Mouse (Mus musculus) NIH3T3 (cell line): Measurements from ENCODE around the gene Hpca.

ENCODE experiments used
- DNase-seq: peaks from one replicate; pipeline ENCODE4 v3.0.0-alpha.2; 2012; ENCODE audit warnings: low read depth

Hpca gene

DNA sequence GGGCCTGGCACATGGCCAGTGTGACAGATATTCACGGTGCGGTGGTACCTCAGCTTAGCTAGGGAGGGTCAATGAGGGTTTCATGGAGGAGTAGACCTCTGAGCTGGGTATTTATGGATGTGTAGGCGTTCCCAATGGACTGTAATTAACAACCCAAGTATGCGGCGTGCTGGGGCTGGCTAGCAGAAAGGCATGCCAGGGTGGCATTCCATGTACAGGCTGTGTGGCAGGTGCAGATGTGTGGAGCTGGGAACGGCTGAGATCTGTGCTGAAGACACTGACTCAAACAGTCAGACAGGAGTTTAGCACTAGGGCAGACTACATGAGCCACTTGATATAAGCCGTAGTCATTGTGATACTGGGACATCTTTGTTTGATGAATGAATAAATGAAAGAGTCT is 13.2 kb downstream of the Hpca start:
- no peak for DNase-seq

GRCm38 (mm10) chr4:129107348-129107899 is 14.4 kb downstream of the Hpca start:
- no peak for DNase-seq

GRCm38 (mm10) chr4:129106073-129106472 is 15.8 kb downstream of the Hpca start:
- DNase-seq, result no peak

GRCm38 (mm10) chr4:129105356-129105755 is 16.5 kb downstream of the Hpca start, which contains the start of gene Tmem54:
TSS of gene Tmem54 (plus strand) at chr4:129105548.
- no peak for DNase-seq

DNA sequence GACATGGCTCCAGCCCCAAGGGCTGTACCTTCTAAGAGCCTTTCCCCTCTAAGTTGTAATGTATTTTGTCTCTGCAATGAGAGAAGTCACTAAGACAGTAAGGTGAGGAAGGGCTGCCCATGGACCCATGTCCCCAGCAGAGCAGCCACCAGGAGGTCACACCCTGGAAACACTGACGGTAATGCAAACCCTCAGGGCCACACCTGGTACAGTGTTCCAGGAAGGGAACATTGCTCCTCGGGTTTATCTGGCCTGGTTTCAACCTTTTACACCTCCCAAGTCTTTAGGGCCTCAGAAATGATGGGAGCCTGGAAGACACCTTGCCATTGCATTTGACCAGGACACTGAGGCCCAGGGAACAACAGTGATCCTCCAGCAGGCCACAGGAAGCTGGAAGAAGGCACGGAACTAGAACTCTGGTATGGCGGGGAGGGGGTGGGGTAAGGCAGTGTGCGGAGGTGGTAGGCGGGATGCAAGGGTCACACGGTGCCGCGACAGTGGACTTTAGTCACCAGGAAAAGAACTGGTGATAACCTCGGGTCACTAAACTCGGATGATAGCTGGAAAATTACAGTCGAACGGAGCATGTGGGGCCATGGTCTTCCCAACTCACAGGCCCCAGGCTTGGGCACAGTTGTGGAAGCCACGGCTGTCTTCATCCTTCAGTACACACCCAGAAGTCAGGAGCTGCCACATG is 19.6 kb downstream of the Hpca start:
- DNase-seq, result no peak

DNA sequence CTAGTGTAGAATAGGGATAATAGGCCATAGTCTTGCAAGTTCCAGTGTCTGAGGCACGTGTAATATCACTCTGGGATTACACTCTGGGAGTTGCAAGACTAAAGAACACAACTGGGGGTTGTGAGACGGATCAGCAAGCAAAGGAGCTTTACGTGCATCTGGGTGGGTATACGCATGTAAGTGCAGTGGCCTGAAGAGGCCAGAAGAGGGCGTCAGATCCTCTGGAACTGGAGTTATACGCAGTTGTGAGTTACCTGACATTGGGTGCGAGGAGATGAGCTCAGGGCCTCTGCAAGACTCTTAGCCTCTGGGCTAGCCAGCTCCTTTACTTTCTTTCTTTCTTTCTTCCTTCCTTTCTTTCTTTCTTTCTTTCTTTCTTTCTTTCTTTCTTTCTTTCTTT is 24.8 kb downstream of the Hpca start:
- no peak for DNase-seq

DNA sequence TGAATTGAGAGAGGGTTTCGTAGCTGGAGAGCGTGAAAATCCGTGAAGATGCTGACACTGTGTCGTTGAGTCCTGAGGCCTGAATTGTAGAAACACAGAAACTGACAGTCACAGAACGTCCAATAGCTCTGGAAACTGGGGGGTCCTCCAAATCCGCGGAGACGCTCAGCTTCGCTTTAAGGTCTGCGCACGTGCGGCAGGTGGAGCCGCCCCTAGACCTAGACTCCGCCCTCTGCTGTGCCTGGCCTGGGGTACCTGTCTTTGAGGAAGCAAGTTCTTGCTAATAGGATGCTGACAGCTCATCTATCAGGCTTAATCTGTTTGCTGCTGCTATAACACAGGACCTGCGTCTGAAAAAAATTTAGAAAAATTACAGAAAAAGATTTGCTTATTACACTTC is 26.6 kb downstream of the Hpca start:
- DNase-seq, result no peak

- DNase-seq, result no peak
Measured at GRCm38 (mm10) chr4:129087850-129088249, 34.0 kb downstream of the Hpca start.

- peak; percentile 90 for DNase-seq
Measured at GRCm38 (mm10) chr4:129086078-129086477, 35.8 kb downstream of the Hpca start.

DNA sequence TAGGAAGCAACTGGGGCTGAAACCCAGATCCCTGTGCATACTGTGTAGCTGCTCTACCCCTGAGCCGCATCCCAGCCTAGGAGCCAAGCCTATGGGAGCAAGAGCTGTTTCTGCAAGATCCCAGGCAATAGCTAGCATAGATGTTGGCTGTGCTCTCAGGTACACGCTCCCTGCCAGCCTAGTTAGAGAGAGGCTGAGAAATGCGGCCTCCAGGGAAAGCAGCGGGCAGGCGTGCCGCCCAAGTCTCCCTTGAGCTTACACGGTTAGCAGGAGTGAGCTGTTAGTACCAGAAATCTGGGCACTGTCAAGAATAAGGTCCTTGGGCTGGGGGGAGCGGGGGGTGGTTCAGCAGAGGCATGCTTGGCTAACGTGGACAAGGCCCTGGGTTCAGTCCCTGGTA is 36.9 kb downstream of the Hpca start:
- DNase-seq, result no peak

DNA sequence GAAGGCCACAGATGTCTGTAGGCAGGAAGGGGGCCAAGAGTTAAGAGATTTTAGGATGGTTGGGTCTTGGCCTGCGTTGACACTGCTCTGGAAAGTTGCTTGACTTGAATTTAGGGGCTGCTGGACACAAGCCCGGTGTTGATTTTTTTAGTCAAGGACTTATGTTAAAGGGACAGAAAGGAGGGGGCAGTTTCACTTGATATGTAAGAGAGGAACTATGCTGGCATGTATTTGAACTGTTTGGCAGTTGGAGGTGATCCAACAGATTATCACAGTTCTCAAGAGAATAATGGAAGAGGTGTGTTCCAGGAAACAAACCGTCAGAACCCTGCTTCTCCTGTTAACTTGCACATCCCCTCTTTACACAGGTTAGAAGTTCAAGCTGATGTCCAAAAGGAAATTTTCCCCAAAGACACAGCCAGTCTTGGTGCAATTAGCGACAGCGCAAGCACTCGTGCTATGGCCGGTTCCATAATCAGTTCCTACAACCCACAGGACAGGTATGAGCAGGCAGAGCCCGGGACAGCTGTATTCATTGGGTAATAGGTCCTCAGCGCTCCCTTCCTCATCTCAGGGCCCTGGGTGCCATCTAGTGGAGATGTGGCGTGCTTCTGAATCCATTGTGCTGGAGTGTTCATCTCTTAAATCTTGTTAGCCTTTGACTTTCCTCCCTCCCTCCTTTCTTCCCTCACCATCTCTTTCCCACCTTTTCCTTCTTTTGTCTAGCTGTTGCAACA is 39.3 kb downstream of the Hpca start:
- peak; percentile 92 for DNase-seq

GRCm38 (mm10) chr4:129081939-129082338 is 39.9 kb downstream of the Hpca start:
- DNase-seq, result no peak

- peak; percentile 92 for DNase-seq
Measured at GRCm38 (mm10) chr4:129081512-129081911, 40.3 kb downstream of the Hpca start.

DNA sequence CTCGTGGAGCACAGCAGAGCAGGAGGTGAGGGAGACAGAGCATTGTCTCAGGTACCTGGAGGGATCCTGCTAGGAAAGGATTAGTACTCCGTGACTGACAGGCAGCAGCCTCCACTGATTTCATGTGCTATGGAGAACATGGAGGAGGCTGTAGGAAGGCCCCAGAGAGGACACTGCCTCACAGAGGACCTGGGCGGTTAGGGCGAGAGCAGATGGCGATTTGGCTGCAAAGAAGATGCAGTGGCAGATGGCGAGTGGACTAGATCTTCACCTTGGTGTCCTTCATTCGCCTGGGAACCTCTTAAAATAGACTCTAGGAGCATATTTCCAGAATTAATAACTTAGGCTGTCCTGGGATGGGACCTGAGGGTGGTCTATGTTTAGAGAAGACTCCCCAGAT is 40.8 kb downstream of the Hpca start:
- no peak for DNase-seq

DNA sequence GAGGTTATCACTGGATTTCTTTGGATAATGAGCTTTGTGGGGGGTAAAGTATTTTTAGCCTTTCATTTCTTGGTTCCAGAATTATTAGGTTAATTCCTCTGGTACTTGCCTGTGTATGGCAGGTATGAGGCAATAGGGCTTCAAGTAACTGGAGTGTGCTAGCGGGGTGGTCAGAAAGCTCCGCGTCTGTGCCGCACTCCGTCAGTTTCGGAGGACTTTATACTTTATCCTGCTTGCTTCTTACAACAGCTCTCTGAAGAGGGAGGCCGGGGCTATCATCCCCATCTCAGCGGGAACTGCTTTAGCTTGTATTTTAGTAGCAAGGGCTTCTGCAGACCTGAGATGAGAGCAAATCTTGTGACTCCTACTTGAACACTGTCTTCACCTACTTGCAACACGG is 42.7 kb downstream of the Hpca start:
- DNase-seq, result peak; percentile 32

GRCm38 (mm10) chr4:129068848-129069247 is 53.0 kb downstream of the Hpca start:
- no peak for DNase-seq

DNA sequence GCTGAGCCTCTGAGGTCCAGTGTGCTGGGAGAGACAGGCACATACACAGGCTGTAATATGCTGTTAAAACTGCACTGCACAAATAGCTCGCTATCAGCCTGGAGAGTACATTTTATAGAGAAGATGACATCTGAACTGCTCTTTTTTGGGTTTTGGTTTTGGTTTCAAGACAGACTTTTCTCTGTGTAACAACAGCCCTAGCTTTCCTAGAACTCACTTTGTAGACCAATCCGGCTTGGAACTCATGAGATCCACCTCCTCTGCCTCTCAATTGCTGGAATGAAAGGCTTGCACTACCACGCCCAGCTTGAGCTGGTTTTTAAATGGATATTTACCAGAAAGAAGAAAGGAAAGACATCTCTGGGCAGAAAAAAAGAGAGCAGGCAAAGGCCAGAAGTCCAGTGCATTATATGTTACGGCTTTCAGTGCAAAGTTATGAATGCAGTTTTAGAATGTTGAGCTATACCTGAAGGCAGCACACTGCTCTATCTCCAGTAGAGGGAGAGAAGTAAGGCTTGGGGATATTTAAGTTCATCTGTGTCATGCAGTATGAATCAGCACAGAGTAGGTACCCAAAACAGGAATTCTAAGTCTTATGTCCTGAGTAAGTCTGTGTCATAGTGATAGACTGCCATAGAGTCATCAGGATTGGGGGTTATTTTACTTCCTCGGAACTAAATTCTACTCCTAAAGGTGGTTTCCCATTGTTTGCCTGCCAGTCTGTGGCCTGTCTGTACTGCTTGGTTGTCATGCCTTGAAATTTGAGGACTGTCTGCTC is 54.0 kb downstream of the Hpca start:
- peak; percentile 55 for DNase-seq

DNA sequence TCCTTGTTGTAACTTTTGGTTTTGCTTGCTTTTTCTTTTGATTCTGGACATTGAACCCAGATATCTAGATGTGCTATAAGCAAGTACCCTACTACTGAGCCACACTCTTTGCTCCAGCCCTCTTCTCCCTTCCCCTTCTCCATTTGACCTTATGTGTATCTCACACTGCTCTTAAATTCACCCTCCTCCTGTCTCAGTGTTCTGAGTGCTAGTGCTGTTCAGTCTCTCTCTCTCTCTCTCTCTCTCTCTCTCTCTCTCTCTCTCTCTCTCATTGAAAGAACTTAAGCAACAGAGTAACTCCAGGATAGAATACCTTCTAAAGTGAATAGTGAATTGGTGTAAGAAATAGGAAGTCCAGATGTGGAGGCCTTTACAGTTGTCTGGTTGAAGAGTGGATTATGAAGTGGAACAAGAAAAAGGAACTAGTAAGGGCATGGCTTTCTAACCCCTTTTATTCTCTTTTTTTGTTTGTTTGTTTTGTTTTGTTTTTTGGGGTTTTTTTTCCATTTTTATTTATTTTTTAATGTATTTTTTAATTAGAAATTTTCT is 56.1 kb downstream of the Hpca start:
- no peak for DNase-seq

DNA sequence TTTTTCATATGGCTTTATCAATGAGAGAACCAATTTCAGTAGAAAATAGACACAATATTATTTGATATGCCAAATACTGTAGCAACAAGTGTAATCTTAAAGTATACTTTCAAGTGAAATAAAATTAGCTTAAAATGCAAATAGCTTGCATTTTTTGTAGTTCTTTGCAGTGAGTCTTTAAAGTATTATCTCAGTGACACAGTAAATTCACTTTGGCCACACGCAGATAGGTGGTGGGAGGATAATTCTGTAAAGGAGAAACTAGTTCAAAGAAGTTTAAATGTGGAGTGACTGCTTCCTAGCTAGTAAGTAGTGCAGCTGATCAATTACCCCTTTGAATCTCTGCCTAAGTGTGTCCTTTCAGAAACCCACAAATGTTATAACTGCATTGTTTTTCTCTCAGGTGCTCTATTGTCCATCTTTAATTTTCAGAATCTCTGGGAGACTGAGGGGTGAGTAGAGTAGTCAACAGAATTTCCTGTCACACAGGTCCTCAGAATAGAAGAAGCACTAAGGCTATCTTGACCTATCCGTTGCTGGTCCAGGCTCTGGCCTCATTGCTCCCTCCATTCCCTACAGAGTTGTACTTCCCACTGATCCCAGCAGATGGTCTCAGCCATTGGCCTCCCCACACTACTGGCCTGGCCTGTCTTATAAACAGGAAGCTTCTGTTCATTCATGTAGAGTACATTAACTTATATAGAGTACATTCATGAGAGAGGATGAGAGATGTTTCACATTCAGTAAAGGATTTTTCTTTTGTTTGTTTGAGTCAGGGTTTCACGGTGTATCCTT is 59.4 kb downstream of the Hpca start:
- DNase-seq, result no peak
